Mouse (Mus musculus) neural tube, embryonic 13.5 days (tissue): ENCODE measurements around the gene Psmd2. TPM values are rescaled to one million over a fixed set of nuclear protein-coding genes. Genes with fewer than 3 reads are reported as not detected.
"Not testable (repeated sequence)": the region's sequence is repeated elsewhere in the genome, so short reads cannot be mapped to it uniquely, and the experiment has no call there.

ENCODE experiments used
- ATAC-seq: fragments of 200-750 bp; cut with Nextera tagmentation; 2 replicates; pipeline ENCODE4 v1.8.0; 2017; ENCODE audit warnings: low read depth, mild to moderate bottlenecking, moderate TSS enrichment, moderate library complexity
- H3K27ac ChIP-seq: fragments of 300-500 bp; sonication (generic); replicated peaks from 2 replicates; pipeline ENCODE4 v1.5.1; 2015; ENCODE audit warnings: moderate library complexity, mild to moderate bottlenecking, inconsistent platforms
- H3K27me3 ChIP-seq: fragments of 300-500 bp; sonication (generic); 2 replicates; pipeline ENCODE4 v1.6.1; 2015; ENCODE audit warnings: mild to moderate bottlenecking, inconsistent platforms
- H3K36me3 ChIP-seq: fragments of 300-500 bp; sonication (generic); 2 replicates; pipeline ENCODE4 v1.6.1; 2015; ENCODE audit warnings: mild to moderate bottlenecking, inconsistent platforms
- H3K4me1 ChIP-seq: fragments of 300-500 bp; sonication (generic); replicated peaks from 2 replicates; pipeline ENCODE4 v1.6.1; 2015; ENCODE audit warnings: inconsistent platforms
- H3K4me2 ChIP-seq: fragments of 300-500 bp; sonication (generic); 2 replicates; pipeline ENCODE4 v1.6.1; 2015; ENCODE audit warnings: inconsistent platforms, mild to moderate bottlenecking, moderate library complexity
- H3K4me3 ChIP-seq: fragments of 300-500 bp; sonication (generic); 2 replicates; pipeline ENCODE4 v1.5.1; 2015; ENCODE audit warnings: mild to moderate bottlenecking, inconsistent platforms
- H3K9ac ChIP-seq: fragments of 300-500 bp; sonication (generic); 2 replicates; pipeline ENCODE4 v1.6.1; 2015; ENCODE audit warnings: moderate library complexity, mild to moderate bottlenecking, inconsistent platforms
- H3K9me3 ChIP-seq: fragments of 300-500 bp; sonication (generic); 2 replicates; pipeline ENCODE4 v1.6.1; 2016; ENCODE audit warnings: inconsistent platforms
- WGBS: fragments of 180-500 bp; shearing (Covaris S2); methylation state at CpG from one replicate; pipeline ENCODE4 v1.1.7; 2015; 5-methylcytosine and 5-hydroxymethylcytosine counted together
- polyA plus RNA-seq: library from polyadenylated mRNA; unstranded; fragments of >200 nt; fragmentation: Nextera tagmentation; extraction: Ambion mirVana; gene quantifications from 2 replicates; pipeline ENCODE4 v1.2.1, GENCODE M21; 2015

Psmd2 gene
- polyA plus RNA-seq, 1 experiment from 2014 or later: 352 TPM

DNA sequence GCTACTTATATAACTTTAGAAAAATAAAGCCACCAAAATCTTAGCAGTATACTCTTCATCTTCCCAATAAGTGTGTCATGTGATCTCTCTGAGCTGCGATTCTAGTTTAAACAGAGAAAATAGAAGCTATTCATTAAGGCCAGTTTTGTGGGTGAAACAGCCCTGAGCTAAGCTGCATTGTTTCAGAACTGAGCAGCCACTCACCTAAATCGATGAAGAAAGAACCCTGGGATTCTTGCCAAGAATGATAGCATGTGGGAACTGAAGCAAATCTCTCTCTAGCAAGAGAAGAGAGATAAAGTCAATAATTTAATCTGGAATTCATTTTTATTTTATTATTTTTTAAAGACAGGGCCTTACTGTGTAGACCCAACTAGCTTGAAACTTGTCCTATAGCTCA lies 28.2 kb upstream of the Psmd2 start:
- Histone ChIP-seq H3K27ac (no peak overlapping the region; the same call in 1 of the 2 replicates), H3K9me3 (no peaks in the 10 kb centered on the region), H3K4me3 (peak overlapping the region; percentile 85; the same call in 1 of the 2 replicates), H3K36me3 (0 out of 2 replicates have a peak, but pooled peaks cover under 1% of the 10 kb centered on the region), H3K4me1 (peaks cover 41% of the 10 kb centered on the region), H3K9ac (no peak overlapping the region), H3K27me3 (no peaks in the 10 kb centered on the region), H3K4me2 (peak overlapping the region; percentile 95; the same call in 1 of the 2 replicates)
- WGBS: 44% methylated on average over 2 of the region's 2 CpGs
- no peak for ATAC-seq

DNA sequence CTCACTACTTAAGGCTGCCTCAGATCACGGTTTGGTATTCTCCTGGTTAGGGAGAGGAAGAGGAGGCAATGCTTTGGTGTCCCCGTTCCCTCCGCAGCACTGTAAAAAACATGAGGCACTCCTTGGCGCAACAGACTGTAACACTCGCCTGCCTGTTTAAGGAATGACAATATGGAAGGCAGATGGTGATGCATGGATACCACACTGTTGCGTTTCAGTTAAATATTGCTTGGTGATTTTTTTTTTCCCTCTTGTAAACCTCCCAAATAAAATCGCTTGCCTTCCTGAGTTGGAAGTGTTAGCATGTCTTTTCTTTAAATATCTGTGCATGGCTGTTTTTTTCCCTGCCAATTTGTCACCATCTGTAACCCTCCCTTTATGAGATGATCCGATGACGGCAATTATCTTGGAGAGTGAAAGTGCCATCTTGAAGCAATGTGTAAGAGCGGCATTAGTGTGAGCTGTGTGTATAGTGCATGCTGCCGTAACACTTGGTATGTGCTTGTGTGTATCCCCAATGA lies 22.5 kb upstream of the Psmd2 start:
- Histone ChIP-seq H3K27ac (no peak overlapping the region), H3K36me3 (no peaks in the 10 kb centered on the region), H3K4me3 (peak overlapping the region; percentile 64), H3K9me3 (no peaks in the 10 kb centered on the region), H3K9ac (no peak overlapping the region), H3K4me2 (peak overlapping the region; percentile 92), H3K27me3 (peaks cover 6% of the 10 kb centered on the region; the same call in 1 of the 2 replicates), H3K4me1 (peaks cover 21% of the 10 kb centered on the region)
- 40% methylated on average over 11 of the region's 11 CpGs for WGBS
- ATAC-seq: 0 out of 2 replicates have a peak, but pooled peaks have one; percentile 45

DNA sequence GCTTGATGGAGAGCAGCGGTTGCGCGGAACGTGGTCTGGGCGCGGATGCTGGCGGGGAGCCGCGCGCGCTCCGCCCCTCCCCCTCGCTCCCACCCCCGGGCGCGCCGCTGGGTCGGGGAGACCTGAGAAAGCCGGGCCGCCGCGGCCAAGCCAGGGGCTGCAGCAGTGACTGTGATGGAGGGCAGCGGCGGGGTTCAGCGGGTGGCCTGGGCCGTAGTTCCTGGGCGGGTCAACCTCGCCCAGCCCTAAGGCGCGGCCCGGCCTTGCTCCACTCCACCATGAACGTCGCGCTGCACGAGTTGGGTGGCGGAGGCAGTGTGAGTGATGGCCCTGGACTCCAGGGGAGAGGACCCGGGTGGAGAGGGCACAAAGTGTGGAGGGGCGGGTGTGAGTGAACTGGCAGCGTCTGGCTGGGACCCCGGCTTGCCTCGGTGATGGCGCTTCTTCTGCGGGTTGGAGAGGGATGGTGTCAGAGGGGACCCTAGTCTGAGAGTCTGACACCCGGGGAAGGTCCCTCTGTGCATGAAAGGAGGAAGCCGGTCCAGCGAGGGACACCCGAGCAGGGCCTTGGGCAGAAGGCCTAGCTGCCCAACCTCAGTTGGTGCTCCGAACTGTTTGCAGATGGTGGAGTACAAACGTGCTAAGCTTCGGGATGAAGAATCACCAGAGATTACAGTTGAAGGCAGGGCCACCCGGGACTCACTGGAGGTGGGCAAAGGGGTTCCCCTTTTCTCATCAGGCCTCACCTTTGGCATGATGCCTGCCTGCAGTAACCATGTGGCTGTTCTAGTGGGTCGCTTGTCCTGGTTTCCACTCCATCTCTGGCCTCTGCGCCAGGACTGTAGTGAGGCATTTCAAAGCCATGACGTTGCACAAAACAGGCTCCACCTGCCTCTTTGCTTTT lies 21.5 kb upstream of the Psmd2 start, which contains the start of gene Ece2:
Gene Ece2 (plus strand): TSS at position 98 of the 904 bp plus-strand sequence.
- Histone ChIP-seq H3K9me3 (no peaks in the 10 kb centered on the region), H3K4me2 (peak within 1 kb of the TSS; percentile 92), H3K9ac (peak within 1 kb of the TSS; percentile 87), H3K27ac (peak within 1 kb of the TSS; percentile 72), H3K4me3 (peak within 1 kb of the TSS; percentile 64), H3K27me3 (peaks cover 6% of the 10 kb centered on the region; the same call in 1 of the 2 replicates), H3K36me3 (no peaks in the 10 kb centered on the region), H3K4me1 (peaks cover 21% of the 10 kb centered on the region)
- WGBS: 8% methylated on average over 47 of the region's 54 CpGs
- peak; percentile 73 for ATAC-seq

DNA sequence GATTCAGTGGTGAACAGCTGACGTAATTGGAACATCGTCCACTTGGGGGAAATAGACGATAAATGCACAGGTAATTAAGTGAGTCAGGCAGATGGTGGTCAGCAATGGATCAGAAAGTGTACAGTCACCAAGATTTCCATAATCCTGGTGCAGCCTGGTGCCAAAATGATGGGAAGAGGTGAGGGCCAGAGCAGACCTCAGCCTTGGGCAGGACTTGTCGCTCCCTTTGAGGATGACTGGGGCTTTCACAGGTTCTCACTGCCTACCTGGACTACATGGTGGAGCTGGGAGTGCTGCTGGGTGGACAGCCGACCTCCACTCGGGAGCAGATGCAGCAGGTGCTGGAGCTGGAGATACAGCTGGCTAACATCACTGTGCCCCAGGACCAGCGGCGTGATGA lies 14.0 kb upstream of the Psmd2 start:
- no peak for ATAC-seq
- Histone ChIP-seq H3K4me3 (no peak overlapping the region), H3K9ac (0 out of 2 replicates have a peak overlapping the region, but pooled peaks have one; percentile 17), H3K4me1 (0 out of 2 replicates have a peak, but pooled peaks cover 9% of the 10 kb centered on the region), H3K4me2 (no peak overlapping the region), H3K9me3 (no peaks in the 10 kb centered on the region), H3K27me3 (no peaks in the 10 kb centered on the region), H3K36me3 (no peaks in the 10 kb centered on the region), H3K27ac (no peak overlapping the region)
- 82% methylated on average over 8 of the region's 8 CpGs for WGBS

GRCm38 (mm10) chr16:20638367-20638766 lies 13.1 kb upstream of the Psmd2 start:
- no peak overlapping the region for H3K4me3 ChIP-seq
- no peaks in the 10 kb centered on the region for H3K36me3 ChIP-seq
- H3K27ac ChIP-seq: no peak overlapping the region; the same call in none of the 2 replicates
- H3K27me3 ChIP-seq: no peaks in the 10 kb centered on the region
- peak; percentile 70 for ATAC-seq
- no peaks in the 10 kb centered on the region for H3K9me3 ChIP-seq
- H3K4me2 ChIP-seq: no peak overlapping the region; the same call in 1 of the 2 replicates
- 0 out of 2 replicates have a peak, but pooled peaks cover 9% of the 10 kb centered on the region for H3K4me1 ChIP-seq
- 69% methylated on average over 8 of the region's 8 CpGs for WGBS
- H3K9ac ChIP-seq: no peak overlapping the region

GRCm38 (mm10) chr16:20642161-20642560 lies 9.3 kb upstream of the Psmd2 start:
- Histone ChIP-seq H3K4me1 (0 out of 2 replicates have a peak, but pooled peaks cover 9% of the 10 kb centered on the region), H3K4me3 (no peak overlapping the region), H3K4me2 (no peak overlapping the region), H3K9me3 (no peaks in the 10 kb centered on the region), H3K27me3 (no peaks in the 10 kb centered on the region), H3K9ac (no peak overlapping the region), H3K27ac (no peak overlapping the region), H3K36me3 (no peaks in the 10 kb centered on the region)
- WGBS: 2% methylated on average over 8 of the region's 8 CpGs
- peak; percentile 37; the same call in 1 of the 2 replicates for ATAC-seq

GRCm38 (mm10) chr16:20643911-20644310 lies 7.5 kb upstream of the Psmd2 start:
- WGBS: 87% methylated on average over 7 of the region's 7 CpGs
- H3K27me3 ChIP-seq: no peaks in the 10 kb centered on the region
- no peak overlapping the region for H3K4me2 ChIP-seq
- no peaks in the 10 kb centered on the region for H3K9me3 ChIP-seq
- no peak overlapping the region for H3K27ac ChIP-seq
- no peak for ATAC-seq
- H3K36me3 ChIP-seq: no peaks in the 10 kb centered on the region
- no peak overlapping the region for H3K4me3 ChIP-seq
- H3K9ac ChIP-seq: no peak overlapping the region; the same call in 1 of the 2 replicates
- 0 out of 2 replicates have a peak, but pooled peaks cover under 1% of the 10 kb centered on the region for H3K4me1 ChIP-seq

GRCm38 (mm10) chr16:20651947-20652310 lies 477 bp downstream of the Psmd2 start:
- peak overlapping the region; percentile 88 for H3K27ac ChIP-seq
- ATAC-seq: no peak
- peak overlapping the region; percentile 93 for H3K9ac ChIP-seq
- WGBS: 10% methylated on average over 12 of the region's 12 CpGs
- H3K4me1 ChIP-seq: peaks cover 19% of the 10 kb centered on the region
- peak overlapping the region; percentile 80 for H3K4me2 ChIP-seq
- H3K9me3 ChIP-seq: no peaks in the 10 kb centered on the region
- no peaks in the 10 kb centered on the region for H3K27me3 ChIP-seq
- peak overlapping the region; percentile 86 for H3K4me3 ChIP-seq
- H3K36me3 ChIP-seq: peaks cover 26% of the 10 kb centered on the region

- no peaks in the 10 kb centered on the region for H3K27me3 ChIP-seq
- H3K9me3 ChIP-seq: no peaks in the 10 kb centered on the region
- H3K36me3 ChIP-seq: peaks cover 40% of the 10 kb centered on the region
- peaks cover 19% of the 10 kb centered on the region for H3K4me1 ChIP-seq
- H3K27ac ChIP-seq: no peak overlapping the region
- ATAC-seq: no peak
- H3K4me2 ChIP-seq: peak overlapping the region; percentile 80
- 0 out of 2 replicates have a peak overlapping the region, but pooled peaks have one; percentile 86 for H3K4me3 ChIP-seq
- H3K9ac ChIP-seq: no peak overlapping the region
- 62% methylated on average over 2 of the region's 2 CpGs for WGBS
Observed at GRCm38 (mm10) chr16:20653315-20653714, 1.9 kb downstream of the Psmd2 start.

DNA sequence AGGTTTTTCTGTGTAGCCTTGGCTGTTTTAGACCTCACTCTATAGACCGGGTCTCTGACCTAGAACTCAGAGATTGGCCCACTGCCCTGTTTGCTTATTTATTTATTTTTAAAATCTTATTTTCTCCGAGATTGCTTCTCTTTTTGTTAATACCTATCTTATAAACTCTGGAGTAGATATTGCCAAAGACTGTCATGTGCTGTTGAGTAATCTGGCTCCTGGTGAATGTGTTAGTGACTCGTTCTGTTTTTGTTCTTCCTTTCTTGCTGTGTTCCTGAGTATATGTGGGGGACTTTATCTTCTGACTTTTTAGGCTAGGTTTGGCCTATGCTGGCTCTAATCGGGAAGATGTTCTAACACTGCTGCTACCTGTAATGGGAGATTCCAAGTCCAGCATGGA lies 6.2 kb downstream of the Psmd2 start:
- Histone ChIP-seq H3K4me1 (peaks cover 8% of the 10 kb centered on the region), H3K9ac (no peak overlapping the region), H3K27me3 (no peaks in the 10 kb centered on the region), H3K4me2 (no peak overlapping the region), H3K9me3 (no peaks in the 10 kb centered on the region), H3K4me3 (no peak overlapping the region), H3K27ac (no peak overlapping the region), H3K36me3 (peaks cover 83% of the 10 kb centered on the region)
- 88% methylated on average over 4 of the region's 4 CpGs for WGBS
- no peak for ATAC-seq

GRCm38 (mm10) chr16:20668013-20668412 lies 16.6 kb downstream of the Psmd2 start, which contains the start of gene Eif4g1:
Eif4g1 (plus strand) TSS chr16:20668313.
- peaks cover 26% of the 10 kb centered on the region for H3K36me3 ChIP-seq
- WGBS: 85% methylated on average over 3 of the region's 6 CpGs
- H3K4me3 ChIP-seq, H3K9me3 ChIP-seq, H3K4me1 ChIP-seq, ATAC-seq, H3K9ac ChIP-seq, H3K27ac ChIP-seq, H3K4me2 ChIP-seq, H3K27me3 ChIP-seq: not testable (repeated sequence)

GRCm38 (mm10) chr16:20670291-20670690 lies 18.8 kb downstream of the Psmd2 start:
- no peak overlapping the region for H3K27ac ChIP-seq
- H3K27me3 ChIP-seq: no peaks in the 10 kb centered on the region
- ATAC-seq: no peak
- H3K4me3 ChIP-seq: no peak overlapping the region
- H3K36me3 ChIP-seq: peaks cover 15% of the 10 kb centered on the region
- H3K4me1 ChIP-seq: peaks cover 25% of the 10 kb centered on the region
- no peak overlapping the region for H3K4me2 ChIP-seq
- 88% methylated on average over 3 of the region's 3 CpGs for WGBS
- H3K9me3 ChIP-seq: no peaks in the 10 kb centered on the region
- H3K9ac ChIP-seq: no peak overlapping the region
